Mouse (Mus musculus) B cell, adult 2 months (primary cell): ENCODE results near the gene Dera.
"Not testable (repeated sequence)": the region's sequence is repeated elsewhere in the genome, so short reads cannot be mapped to it uniquely, and the experiment has no call there.

Experiments used
- DNase-seq, 2 experiments: peaks; one replicate each; pipeline ENCODE4 v3.0.0; 2022

Gene Dera

DNA sequence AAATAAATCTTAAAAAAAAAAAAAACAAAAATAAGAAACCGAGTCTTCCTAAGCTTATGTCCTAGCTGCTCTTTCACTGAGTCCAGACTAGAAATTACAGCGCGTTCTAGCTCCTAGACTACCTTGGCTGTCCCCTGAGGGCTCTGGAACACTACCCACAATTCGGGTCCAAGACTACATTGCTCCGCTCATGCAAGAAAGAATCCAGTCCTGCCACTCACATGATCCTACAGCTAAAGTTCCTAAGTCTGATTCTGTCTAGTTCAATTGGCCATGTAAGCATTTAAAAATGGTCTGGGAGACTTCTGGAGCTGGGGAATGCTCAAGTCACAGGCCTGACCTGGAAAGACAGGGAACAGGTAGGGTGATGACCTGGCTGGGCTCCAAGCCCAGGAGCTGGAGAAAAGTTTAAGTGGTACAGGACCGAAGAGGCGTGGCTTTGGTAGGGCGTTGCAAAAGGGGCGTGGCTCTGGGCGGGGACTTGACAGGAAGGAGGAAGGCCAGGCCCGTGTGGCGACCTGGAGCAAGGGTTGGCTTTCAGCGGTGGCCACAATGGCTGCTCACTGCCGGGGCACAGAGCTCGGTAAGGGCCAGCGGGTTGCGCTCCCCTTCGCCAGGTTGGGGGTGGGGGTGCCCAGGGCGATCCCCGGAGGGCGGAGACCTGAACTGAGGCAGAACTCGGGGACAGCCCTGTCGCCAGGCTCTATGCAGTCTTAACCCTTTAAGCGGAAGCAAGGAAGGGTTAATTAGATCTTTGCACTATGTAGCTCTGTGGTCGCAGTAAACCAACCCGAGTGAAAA, at the start of gene Dera:
Gene Dera, plus strand, starts transcription at position 491 of the 801 bp plus-strand sequence.
- DNase-seq = peak; percentile 93 to 94

DNA sequence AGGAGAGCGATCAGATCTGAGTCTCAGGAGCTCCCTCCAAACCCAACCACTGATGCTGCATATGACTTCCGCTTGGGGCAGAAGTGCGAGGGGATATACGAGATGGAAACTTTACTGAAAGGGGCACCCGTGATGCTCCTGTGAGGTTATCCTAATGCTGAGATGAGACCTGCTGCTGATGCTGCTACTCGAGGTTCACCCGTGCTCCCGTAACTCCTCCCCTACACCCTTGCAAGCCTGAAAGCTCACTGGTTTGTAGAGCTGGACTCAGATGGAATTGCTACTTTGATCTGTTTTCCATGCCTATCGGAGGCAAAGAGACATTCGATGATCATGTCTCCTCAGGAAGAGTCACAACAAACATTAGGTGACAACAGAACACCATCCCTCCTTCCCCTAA, 48.1 kb upstream of the Dera start:
- no peak for DNase-seq

GRCm38 (mm10) chr6:137708726-137709405, 45.5 kb upstream of the Dera start:
- DNase-seq = not testable (repeated sequence)

- DNase-seq = no peak
Observed at GRCm38 (mm10) chr6:137710179-137711037, 43.9 kb upstream of the Dera start.

- no peak for DNase-seq
Observed at GRCm38 (mm10) chr6:137712654-137713309, 41.6 kb upstream of the Dera start.

GRCm38 (mm10) chr6:137713310-137713664, 41.1 kb upstream of the Dera start:
- no peak for DNase-seq

DNA sequence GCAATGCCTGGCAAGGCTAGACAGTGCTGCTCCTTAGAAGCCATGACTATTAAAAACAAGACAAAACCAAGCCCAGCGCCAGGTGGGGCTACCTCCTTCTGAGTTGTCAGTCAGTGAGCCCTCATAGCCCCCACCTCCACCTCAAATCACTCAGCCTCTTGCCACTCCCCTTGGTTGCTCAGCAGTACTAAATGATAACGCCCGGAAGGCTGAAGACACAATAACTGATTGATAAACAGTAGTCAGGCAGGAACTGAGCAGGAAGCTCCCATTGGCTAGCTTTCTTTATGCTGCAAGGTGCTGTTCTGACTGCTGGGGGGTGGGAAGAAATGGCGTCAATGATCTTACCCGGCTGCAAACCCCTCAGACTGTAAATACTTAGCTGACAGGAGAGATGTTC, 37.5 kb upstream of the Dera start:
- DNase-seq = no peak

DNA sequence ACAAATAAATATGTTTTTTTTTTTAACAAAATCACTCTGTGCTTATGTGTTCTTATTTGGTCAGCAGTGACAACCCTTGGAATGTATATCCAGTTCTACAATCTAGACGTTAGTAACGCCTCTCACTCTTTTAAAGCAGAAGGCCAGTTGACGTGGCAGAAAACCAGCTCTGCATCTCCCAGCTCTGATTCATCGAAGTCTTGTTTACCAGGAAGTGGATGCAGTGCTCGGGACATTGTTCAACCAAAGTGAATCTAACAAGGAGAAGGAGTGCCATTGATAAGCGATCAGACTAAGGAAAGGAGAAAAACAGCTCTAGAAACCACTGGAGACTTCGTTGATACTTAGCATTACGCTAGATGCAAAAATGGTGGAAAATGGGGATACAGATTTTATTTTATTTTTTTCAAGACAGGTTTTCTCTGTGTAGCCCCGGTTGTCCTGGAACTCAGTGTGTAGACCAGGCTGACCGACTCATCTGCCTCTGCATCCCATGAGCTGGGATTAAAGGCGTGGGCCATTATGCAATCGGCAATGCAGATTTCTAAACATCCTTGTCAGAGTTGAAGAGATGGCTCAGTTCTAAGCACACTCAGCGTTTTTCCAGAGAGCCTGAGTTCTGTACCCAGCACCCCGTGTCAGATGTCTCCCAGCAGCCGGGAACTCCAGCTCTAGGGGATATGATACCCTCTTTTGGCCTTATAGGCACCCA, 32.0 kb upstream of the Dera start:
- no peak for DNase-seq

GRCm38 (mm10) chr6:137723898-137724297, 30.4 kb upstream of the Dera start:
- peak; percentile 47 to 54 for DNase-seq

- no peak for DNase-seq
Observed at GRCm38 (mm10) chr6:137734460-137734845, 19.9 kb upstream of the Dera start.

GRCm38 (mm10) chr6:137734846-137735609, 19.3 kb upstream of the Dera start, which contains the start of gene Strap:
Gene Strap, plus strand, starts transcription at chr6:137735078.
- DNase-seq = peak; percentile 94

- DNase-seq = peak in 1 of 2 experiments; percentile 5
Observed at GRCm38 (mm10) chr6:137735671-137736238, 18.6 kb upstream of the Dera start.

DNA sequence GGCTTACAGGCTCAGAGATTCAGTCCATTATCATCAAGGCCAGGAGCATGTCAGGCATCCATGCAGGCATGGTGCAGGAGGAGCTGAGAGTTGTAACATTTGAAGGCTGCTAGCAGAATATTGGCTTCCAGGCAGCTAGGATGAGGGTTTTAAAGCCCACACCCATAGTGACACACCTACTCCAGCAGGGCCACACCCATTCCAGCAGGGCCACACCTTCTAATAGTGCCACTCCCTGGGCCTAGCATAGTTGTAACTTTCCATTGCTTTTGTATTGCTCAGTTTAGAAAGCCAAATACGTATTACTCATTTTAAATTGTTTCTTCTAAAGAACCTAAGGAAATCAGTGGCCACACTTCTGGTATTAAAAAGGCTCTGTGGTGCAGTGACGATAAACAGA, 13.4 kb upstream of the Dera start:
- no peak for DNase-seq

DNA sequence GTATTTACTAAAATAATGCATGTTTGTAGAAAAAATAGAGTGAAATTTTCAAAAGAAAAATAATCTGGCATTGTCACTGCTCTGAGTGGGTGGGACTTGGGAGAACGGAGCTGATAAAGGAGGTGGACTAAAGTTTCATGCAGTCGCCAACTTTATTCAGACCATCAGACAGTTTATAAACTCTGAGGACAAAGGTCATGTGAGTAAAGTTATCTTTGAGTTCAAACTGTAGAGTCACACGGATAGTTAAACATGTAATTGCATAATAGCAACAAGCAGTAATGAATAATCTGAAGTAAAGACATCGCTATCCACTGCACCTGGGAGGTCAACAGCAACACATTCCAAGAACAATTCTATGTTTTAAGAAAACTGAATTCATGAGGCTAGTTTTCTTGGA, 9.6 kb upstream of the Dera start:
- DNase-seq = no peak

DNA sequence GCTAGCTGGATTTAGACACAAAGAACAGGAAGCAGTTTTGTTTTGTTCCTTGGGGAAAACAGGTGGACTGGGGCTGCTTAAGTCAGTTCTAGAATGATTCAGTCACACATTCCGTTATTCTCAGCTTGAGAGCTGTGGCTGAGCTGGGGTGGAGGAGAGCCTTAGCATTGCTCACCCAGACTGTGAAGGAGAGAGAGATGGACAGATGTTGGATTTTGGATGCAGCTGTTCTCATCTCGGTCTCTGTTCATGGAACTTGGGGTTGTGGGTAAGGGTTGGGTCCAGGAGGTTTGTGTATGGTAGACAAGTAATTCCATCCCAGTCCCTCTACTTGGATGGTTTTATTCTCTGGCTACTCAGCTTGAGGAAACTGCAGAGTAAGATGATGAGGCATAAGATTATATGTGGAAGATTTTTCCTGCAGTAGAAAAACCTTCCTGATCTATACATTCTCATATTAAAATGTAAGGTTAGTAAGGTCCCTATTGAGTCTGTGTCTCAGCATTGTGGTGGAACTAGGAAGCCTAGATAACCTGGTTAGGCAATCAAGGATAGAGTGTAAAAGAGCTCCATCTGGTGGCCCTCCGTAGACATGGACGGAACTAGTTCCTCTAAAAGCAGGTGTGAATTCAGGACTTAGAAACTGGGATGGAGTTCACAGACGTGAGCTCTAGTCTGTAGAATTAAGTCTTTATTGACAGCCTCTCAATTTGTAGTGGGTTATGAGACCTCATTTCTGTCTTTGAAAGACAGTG, 7.0 kb upstream of the Dera start:
- peak; percentile 26 to 40 for DNase-seq

GRCm38 (mm10) chr6:137751551-137752274, 2.6 kb upstream of the Dera start:
- DNase-seq = no peak

DNA sequence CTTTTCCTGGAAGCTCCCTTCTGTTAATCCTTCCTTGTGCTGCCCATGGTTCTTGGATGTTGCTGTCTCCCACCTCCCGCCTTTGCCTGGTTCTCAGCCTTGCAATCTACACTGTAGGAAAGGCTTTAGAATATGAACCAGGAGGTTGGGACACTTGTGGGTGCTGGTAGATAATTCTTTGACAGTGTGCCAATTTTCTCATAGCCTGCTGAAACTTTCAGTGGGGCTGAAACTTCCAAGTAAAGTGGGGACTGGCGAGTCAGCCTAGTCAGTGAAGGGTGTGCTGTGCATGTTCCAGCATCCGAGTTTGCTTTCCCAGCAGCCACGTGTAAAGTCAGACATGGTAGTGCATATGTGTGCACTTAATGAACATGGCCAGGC, 2.1 kb upstream of the Dera start:
- DNase-seq = no peak

GRCm38 (mm10) chr6:137754857-137755232, 499 bp downstream of the Dera start:
- no peak for DNase-seq

GRCm38 (mm10) chr6:137756310-137756709, 2.0 kb downstream of the Dera start:
- DNase-seq = peak; percentile 64 to 68

- DNase-seq = no peak
Observed at GRCm38 (mm10) chr6:137757891-137758290, 3.5 kb downstream of the Dera start.
